Mouse (Mus musculus) liver, embryonic 16.5 days (tissue): ENCODE data around the gene Fank1. TPM values are rescaled to one million over a fixed set of nuclear protein-coding genes. Genes with fewer than 3 reads are reported as not detected.

Experiments
- ATAC-seq: fragments of 200-750 bp; cut with Nextera tagmentation; 2 replicates; pipeline ENCODE4 v1.8.0; 2017; ENCODE audit warnings: low read depth, mild to moderate bottlenecking, moderate number of reproducible peaks, moderate library complexity
- H3K27ac ChIP-seq: fragments of 300-500 bp; sonication (generic); 2 replicates; pipeline ENCODE4 v1.5.1; 2014; ENCODE audit warnings: mild to moderate bottlenecking, low read length
- H3K27me3 ChIP-seq: fragments of 300-500 bp; sonication (generic); 2 replicates; pipeline ENCODE4 v1.6.1; 2014; ENCODE audit warnings: low read depth, low read length, mixed read lengths; ENCODE audit not compliant: control insufficient read depth, insufficient read depth
- H3K36me3 ChIP-seq: fragments of 300-500 bp; sonication (generic); 2 replicates; pipeline ENCODE4 v1.6.1; 2014; ENCODE audit warnings: mild to moderate bottlenecking; ENCODE audit not compliant: control insufficient read depth, insufficient read depth
- H3K4me1 ChIP-seq: fragments of 300-500 bp; sonication (generic); 2 replicates; pipeline ENCODE4 v1.6.1; 2014; ENCODE audit warnings: low read depth, low read length, mixed read lengths; ENCODE audit not compliant: control insufficient read depth
- H3K4me2 ChIP-seq: fragments of 300-500 bp; sonication (generic); 2 replicates; pipeline ENCODE4 v1.6.1; 2014; ENCODE audit warnings: low read depth, low read length, mixed read lengths
- H3K4me3 ChIP-seq: fragments of 300-500 bp; sonication (generic); 2 replicates; pipeline ENCODE4 v1.5.1; 2014; ENCODE audit warnings: low read depth, mild to moderate bottlenecking, low read length
- H3K9ac ChIP-seq: fragments of 300-500 bp; sonication (generic); 2 replicates; pipeline ENCODE4 v1.6.1; 2014; ENCODE audit warnings: low read depth, low read length
- H3K9me3 ChIP-seq: fragments of 300-500 bp; sonication (generic); replicated peaks from 2 replicates; pipeline ENCODE4 v1.6.1; 2016; ENCODE audit warnings: low read length; ENCODE audit not compliant: control insufficient read depth
- WGBS: fragments of 180-500 bp; shearing (Covaris S2); extraction: QIAGEN DNeasy Blood & Tissue Kit; methylation state at CpG from one replicate; pipeline ENCODE4 v1.1.7; 2014; ENCODE audit not compliant: insufficient replicate concordance; 5-methylcytosine and 5-hydroxymethylcytosine counted together
- polyA plus RNA-seq: library from polyadenylated mRNA; unstranded; fragments of >200 nt; fragmentation: Nextera tagmentation; extraction: Ambion mirVana; gene quantifications from 2 replicates; pipeline ENCODE4 v1.2.1, GENCODE M21; 2015

The Fank1 gene
- polyA plus RNA-seq, 1 experiment from 2014 or later, result not detected

GRCm38 (mm10) chr7:133888926-133889920 lies 112.6 kb downstream of the Fank1 start:
- Histone ChIP-seq H3K4me3 (no peak overlapping the region), H3K9ac (no peak overlapping the region), H3K9me3 (no peaks in the 10 kb centered on the region), H3K27me3 (no peaks in the 10 kb centered on the region), H3K27ac (no peak overlapping the region), H3K4me2 (no peak overlapping the region), H3K36me3 (no peaks in the 10 kb centered on the region), H3K4me1 (no peaks in the 10 kb centered on the region)
- WGBS, result 63% methylated on average over 19 of the region's 19 CpGs
- no peak for ATAC-seq

- Histone ChIP-seq H3K4me2 (no peak overlapping the region), H3K36me3 (no peaks in the 10 kb centered on the region), H3K4me3 (no peak overlapping the region), H3K9ac (no peak overlapping the region), H3K27me3 (no peaks in the 10 kb centered on the region), H3K27ac (no peak overlapping the region), H3K9me3 (no peaks in the 10 kb centered on the region), H3K4me1 (no peaks in the 10 kb centered on the region)
- 53% methylated on average over 4 of the region's 4 CpGs for WGBS
- no peak for ATAC-seq
These were observed 113.3 kb downstream of the Fank1 start for GRCm38 (mm10) chr7:133889986-133890385.

GRCm38 (mm10) chr7:133891298-133891697 lies 114.6 kb downstream of the Fank1 start:
- whole genome bisulfite sequencing, result 61% methylated on average over 9 of the region's 9 CpGs
- H3K4me3 ChIP-seq, result no peak overlapping the region
- H3K27ac ChIP-seq, result no peak overlapping the region

GRCm38 (mm10) chr7:133891796-133892195 lies 115.1 kb downstream of the Fank1 start:
- H3K27me3 ChIP-seq, result no peaks in the 10 kb centered on the region
- no peaks in the 10 kb centered on the region for H3K4me1 ChIP-seq
- no peaks in the 10 kb centered on the region for H3K36me3 ChIP-seq
- no peak for ATAC-seq
- no peak overlapping the region for H3K4me3 ChIP-seq
- no peak overlapping the region for H3K9ac ChIP-seq
- WGBS, result 46% methylated on average over 4 of the region's 4 CpGs
- H3K27ac ChIP-seq, result no peak overlapping the region
- no peaks in the 10 kb centered on the region for H3K9me3 ChIP-seq
- H3K4me2 ChIP-seq, result no peak overlapping the region

More at GRCm38 (mm10) chr7:133891298-133891697, 114.6 kb downstream of the Fank1 start:
- no peak overlapping the region for H3K4me2 ChIP-seq
- no peak for ATAC-seq
- no peaks in the 10 kb centered on the region for H3K36me3 ChIP-seq
- no peaks in the 10 kb centered on the region for H3K4me1 ChIP-seq
- H3K9me3 ChIP-seq, result no peaks in the 10 kb centered on the region
- no peaks in the 10 kb centered on the region for H3K27me3 ChIP-seq
- H3K9ac ChIP-seq, result no peak overlapping the region

GRCm38 (mm10) chr7:133899391-133899790 lies 122.7 kb downstream of the Fank1 start:
- no peaks in the 10 kb centered on the region for H3K36me3 ChIP-seq
- H3K27me3 ChIP-seq, result no peaks in the 10 kb centered on the region
- WGBS, result 52% methylated on average over 4 of the region's 4 CpGs
- H3K4me3 ChIP-seq, result no peak overlapping the region
- H3K27ac ChIP-seq, result no peak overlapping the region
- no peaks in the 10 kb centered on the region for H3K4me1 ChIP-seq
- no peaks in the 10 kb centered on the region for H3K9me3 ChIP-seq
- H3K4me2 ChIP-seq, result no peak overlapping the region
- no peak overlapping the region for H3K9ac ChIP-seq
- ATAC-seq, result no peak

GRCm38 (mm10) chr7:133908966-133909365 lies 132.3 kb downstream of the Fank1 start:
- Histone ChIP-seq H3K9ac (no peak overlapping the region), H3K27ac (no peak overlapping the region), H3K27me3 (no peaks in the 10 kb centered on the region), H3K4me1 (no peaks in the 10 kb centered on the region), H3K4me2 (no peak overlapping the region), H3K36me3 (no peaks in the 10 kb centered on the region), H3K4me3 (no peak overlapping the region), H3K9me3 (no peaks in the 10 kb centered on the region)
- no peak for ATAC-seq
- 66% methylated on average over 4 of the region's 4 CpGs for WGBS

- Histone ChIP-seq H3K9ac (no peak overlapping the region), H3K27ac (no peak overlapping the region), H3K4me3 (no peak overlapping the region), H3K9me3 (no peaks in the 10 kb centered on the region), H3K36me3 (no peaks in the 10 kb centered on the region), H3K27me3 (no peaks in the 10 kb centered on the region), H3K4me1 (no peaks in the 10 kb centered on the region), H3K4me2 (no peak overlapping the region)
- WGBS, result 52% methylated on average over 7 of the region's 7 CpGs
- ATAC-seq, result no peak
These were observed 133.2 kb downstream of the Fank1 start for GRCm38 (mm10) chr7:133909833-133910375.

- ATAC-seq, result no peak
- Histone ChIP-seq H3K27me3 (no peaks in the 10 kb centered on the region), H3K4me2 (no peak overlapping the region), H3K9ac (no peak overlapping the region), H3K9me3 (no peaks in the 10 kb centered on the region), H3K36me3 (no peaks in the 10 kb centered on the region), H3K27ac (no peak overlapping the region), H3K4me1 (no peaks in the 10 kb centered on the region), H3K4me3 (no peak overlapping the region)
- 60% methylated on average over 3 of the region's 3 CpGs for WGBS
These were observed 135.2 kb downstream of the Fank1 start for GRCm38 (mm10) chr7:133911881-133912280.

- Histone ChIP-seq H3K4me3 (no peak overlapping the region), H3K4me2 (no peak overlapping the region), H3K27me3 (no peaks in the 10 kb centered on the region), H3K4me1 (no peaks in the 10 kb centered on the region), H3K27ac (no peak overlapping the region), H3K9me3 (no peaks in the 10 kb centered on the region), H3K9ac (no peak overlapping the region), H3K36me3 (no peaks in the 10 kb centered on the region)
- WGBS, result 32% methylated on average over 9 of the region's 9 CpGs
- no peak for ATAC-seq
These were observed 139.6 kb downstream of the Fank1 start for GRCm38 (mm10) chr7:133916230-133916629.
